ENCODE assay signal across 9 mouse cellular contexts in the genomic region with DNA sequence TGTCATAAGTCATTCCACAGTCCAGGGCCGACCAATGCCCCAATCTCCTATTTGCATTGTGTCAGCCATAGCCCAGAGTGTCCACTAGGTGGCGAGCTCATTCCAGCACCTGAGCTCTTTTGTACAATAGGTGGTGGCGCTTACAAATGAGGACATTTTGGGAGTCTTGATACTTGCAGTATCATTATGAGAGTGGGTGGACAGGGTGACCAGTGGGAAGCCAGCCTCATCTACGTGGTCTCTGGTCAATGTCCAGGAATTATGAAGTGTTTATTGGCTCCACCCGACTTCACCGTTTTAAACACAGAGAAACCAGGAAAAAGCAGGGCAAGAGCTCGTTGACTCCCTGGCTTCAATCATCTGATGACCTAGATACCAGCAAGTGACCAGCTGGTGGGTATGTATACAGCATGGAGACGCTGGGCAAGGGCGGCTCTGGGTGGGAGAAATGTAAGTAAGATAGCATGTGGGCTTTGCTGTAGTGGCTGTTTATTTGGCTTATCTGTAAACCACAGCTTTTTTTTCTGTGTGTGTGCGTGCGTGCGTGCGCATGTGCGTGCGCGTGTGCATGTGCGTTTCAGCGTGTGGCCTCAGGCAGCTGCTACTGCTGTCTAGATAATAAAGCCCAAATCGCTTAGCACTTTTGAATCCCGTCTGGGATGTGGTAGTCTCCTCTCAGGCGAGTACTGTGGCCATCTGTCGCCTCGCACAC. TPM values are rescaled to one million over a fixed set of nuclear protein-coding genes. Genes with fewer than 3 reads are reported as not detected.
DNase-seq lines count a peak whose midpoint lies in the region; ATAC-seq and TF ChIP-seq lines count a peak whose summit lies in the region.
"Had no signal": no experiment of that assay in that cellular context is flagged by ENCODE, and none has a peak within 500 bp of the region (broad histone marks: within the 10 kb centered on the region; RNA-seq: fewer than 3 reads in every experiment).

Gene Psg16 (plus strand): TSS at position 137 of the 712 bp plus-strand sequence.

- H3K9me3 ChIP-seq in forebrain, embryonic 12.5 days, result 0 out of 2 replicates have a peak, but pooled peaks cover 4% of the 10 kb centered on the region
- no peaks in the 10 kb centered on the region for H3K9me3 ChIP-seq in hindbrain, embryonic 16.5 days (ENCODE audit: control insufficient read depth, low read length)
- no peaks in the 10 kb centered on the region for H3K9me3 ChIP-seq in midbrain, embryonic 11.5 days (ENCODE audit: control insufficient read depth, low read length)

- no peak within 1 kb of the TSS for H3K4me2 ChIP-seq in forebrain, embryonic 12.5 days
- H3K4me2 ChIP-seq in hindbrain, embryonic 16.5 days (ENCODE audit: low read length), result peak within 1 kb of the TSS; percentile 51
- no peak within 1 kb of the TSS for H3K4me2 ChIP-seq in midbrain, embryonic 11.5 days

- no peak within 1 kb of the TSS for H3K27ac ChIP-seq in forebrain, embryonic 12.5 days
- H3K27ac ChIP-seq in hindbrain, embryonic 16.5 days (ENCODE audit: low read depth, low read length), result peak within 1 kb of the TSS; percentile 63; the same call in 1 of the 2 replicates
- no peak within 1 kb of the TSS for H3K27ac ChIP-seq in midbrain, embryonic 11.5 days (ENCODE audit: low read depth, low read length)
- no peak within 1 kb of the TSS for H3K27ac ChIP-seq in spleen, adult 2 months (ENCODE audit: insufficient read depth, low read length)

- TF ChIP-seq POLR2A in spleen, adult 2 months (IDR thresholded peaks at IDR 0.05; ENCODE audit: low read depth, low read length), result no peak

- no peak within 1 kb of the TSS for H3K4me3 ChIP-seq in forebrain, embryonic 12.5 days (replicated peaks)
- peak within 1 kb of the TSS; percentile 24 for H3K4me3 ChIP-seq in hindbrain, embryonic 16.5 days (ENCODE audit: low read length)
- no peak within 1 kb of the TSS for H3K4me3 ChIP-seq in midbrain, embryonic 11.5 days (ENCODE audit: low read depth, low read length)
- no peak within 1 kb of the TSS for H3K4me3 ChIP-seq in spleen, adult 2 months (ENCODE audit: extremely low read depth, insufficient read depth, insufficient read length)
- H3K4me3 ChIP-seq: megakaryocyte, embryonic 14.5 days had no signal

- WGBS in forebrain, embryonic 12.5 days, result 70% methylated on average over 23 of the region's 23 CpGs
- WGBS in hindbrain, embryonic 16.5 days, result 62% methylated on average over 23 of the region's 23 CpGs
- WGBS in midbrain, embryonic 11.5 days, result 72% methylated on average over 23 of the region's 23 CpGs
- WGBS in spleen, adult 2 months, result 57% methylated on average over 23 of the region's 23 CpGs

- peak; percentile 71; the same call in 1 of the 2 replicates for ATAC-seq in forebrain, embryonic 12.5 days (ENCODE audit: low FRiP score)
- ATAC-seq in hindbrain, embryonic 16.5 days, result peak; percentile 92
- peak; percentile 69; the same call in 1 of the 2 replicates for ATAC-seq in midbrain, embryonic 11.5 days (ENCODE audit: low FRiP score)

- H3K9ac ChIP-seq in forebrain, embryonic 12.5 days, result no peak within 1 kb of the TSS
- peak within 1 kb of the TSS; percentile 47 for H3K9ac ChIP-seq in hindbrain, embryonic 16.5 days (ENCODE audit: low read depth, low read length)
- H3K9ac ChIP-seq in midbrain, embryonic 11.5 days (ENCODE audit: low read length), result no peak within 1 kb of the TSS

- no peaks in the 10 kb centered on the region for H3K4me1 ChIP-seq in forebrain, embryonic 12.5 days
- H3K4me1 ChIP-seq in hindbrain, embryonic 16.5 days (ENCODE audit: control insufficient read depth, insufficient read depth, low read depth, low read length), result peaks cover 4% of the 10 kb centered on the region; the same call in 1 of the 2 replicates
- H3K4me1 ChIP-seq in midbrain, embryonic 11.5 days (ENCODE audit: control insufficient read depth, insufficient read depth, low read length), result no peaks in the 10 kb centered on the region
- no peaks in the 10 kb centered on the region for H3K4me1 ChIP-seq in spleen, adult 2 months (ENCODE audit: control insufficient read depth, insufficient read depth, insufficient read length)

- no peaks in the 10 kb centered on the region for H3K36me3 ChIP-seq in forebrain, embryonic 12.5 days (replicated peaks)
- no peaks in the 10 kb centered on the region for H3K36me3 ChIP-seq in hindbrain, embryonic 16.5 days (ENCODE audit: control insufficient read depth, insufficient read depth, low read length)
- no peaks in the 10 kb centered on the region for H3K36me3 ChIP-seq in midbrain, embryonic 11.5 days (ENCODE audit: control insufficient read depth, insufficient read depth, low read length)
- no peaks in the 10 kb centered on the region for H3K36me3 ChIP-seq in spleen, adult 2 months (ENCODE audit: control insufficient read depth, insufficient read depth, low read length)

- TF ChIP-seq CTCF in spleen, adult 2 months (IDR thresholded peaks at IDR 0.05; ENCODE audit: extremely low read depth, insufficient read depth, insufficient read length, insufficient replicate concordance), result peak; percentile 74; the same call in 1 of the 2 replicates

- intact Hi-C loops in left cerebral cortex, postnatal 4 days (cut with DNase I), result no loop called here

- peak; percentile 48 for DNase-seq in gastrocnemius, postnatal 10 days
- no peak for DNase-seq in gastrocnemius, postnatal 25 days
- peak; percentile 80 for DNase-seq in c-Kit-positive CD71-positive TER-119-positive erythroid progenitor cells, embryonic 14.5 days (ENCODE audit: low spot score)
- peak; percentile 72 for DNase-seq in left cerebral cortex, postnatal 4 days
- no peak for DNase-seq in midbrain, embryonic 11.5 days (ENCODE audit: low spot score, missing footprints)
- DNase-seq in spleen, adult 2 months (ENCODE audit: low read depth in 1 of 2, low spot score in 2 of 2), result peak in 1 of 2 experiments; percentile 48

- H3K27me3 ChIP-seq in forebrain, embryonic 12.5 days, result no peaks in the 10 kb centered on the region
- 0 out of 2 replicates have a peak, but pooled peaks cover 2% of the 10 kb centered on the region for H3K27me3 ChIP-seq in hindbrain, embryonic 16.5 days (replicated peaks; ENCODE audit: control insufficient read depth, insufficient read depth, low read length)
- H3K27me3 ChIP-seq in midbrain, embryonic 11.5 days (ENCODE audit: control insufficient read depth, insufficient read depth, low read length), result no peaks in the 10 kb centered on the region
- H3K27me3 ChIP-seq in spleen, adult 2 months (ENCODE audit: control insufficient read depth, insufficient read depth, low read length), result no peaks in the 10 kb centered on the region

RNA-seq across cellular contexts. Expression of gene Psg16, which starts in this region (rescaled TPM):
- total RNA-seq in gastrocnemius, postnatal 10 days (2021), result under 1 TPM; 0.05 to 0.14 TPM
- total RNA-seq in gastrocnemius, postnatal 25 days (2021), result under 1 TPM; 0.08 to 0.10 TPM
- polyA plus RNA-seq in forebrain, embryonic 12.5 days (2016; fragmentation: Nextera tagmentation; extraction: Ambion mirVana), result 0.26 and 0.27 TPM in 2 replicates
- 5.0 and 5.6 TPM in 2 replicates for polyA plus RNA-seq in hindbrain, embryonic 16.5 days (2015; fragmentation: Nextera tagmentation; extraction: Ambion mirVana)
- total RNA-seq in left cerebral cortex, postnatal 4 days (2021), result 1 to 10 TPM; 5.2 to 6.8 TPM
- polyA plus RNA-seq in midbrain, embryonic 11.5 days (2014; fragmentation: Nextera tagmentation; extraction: Ambion mirVana), result 0.10 and 0.22 TPM in 2 replicates
- not detected in 2 replicates for polyA plus RNA-seq in spleen, adult 2 months (2012; rRNA removed)

Comparison
In these comparisons a context has a peak if more than half of its experiments do, and no peak if none do; other contexts are left out.
1. RNA of gene Psg16 (total RNA-seq): 5.2 to 6.8 TPM in left cerebral cortex, postnatal 4 days; 0.05 to 0.14 TPM in gastrocnemius, postnatal 10 days and 0.08 to 0.10 TPM in gastrocnemius, postnatal 25 days; every median in the first group is over 4 times any median in the second.
2. Peak in DNase-seq in gastrocnemius, postnatal 10 days; RNA of the gene not detected or under 1 TPM.
3. Peak in ATAC-seq in forebrain, embryonic 12.5 days; RNA of the gene not detected or under 1 TPM.
4. Peak in ATAC-seq in midbrain, embryonic 11.5 days; RNA of the gene not detected or under 1 TPM.
5. DNase-seq: peak in c-Kit-positive CD71-positive TER-119-positive erythroid progenitor cells, embryonic 14.5 days (single experiment) and left cerebral cortex, postnatal 4 days (single experiment); none in gastrocnemius, postnatal 25 days (single experiment) and midbrain, embryonic 11.5 days (single experiment).
6. Peak in every context shown above with its lines, with median percentiles within 50 percentile points of each other: ATAC-seq.